Mouse (Mus musculus) E14TG2a.4 (cell line): Measurements from ENCODE around the gene Fam129c.

Experiments used
- H3K27me3 ChIP-seq: 2 replicates; pipeline ENCODE4 v1.6.1; 2014; ENCODE audit warnings: low read length, control low read depth; ENCODE audit not compliant: insufficient read depth
- H3K36me3 ChIP-seq: 2 replicates; pipeline ENCODE4 v1.6.1; 2014; ENCODE audit warnings: low read length, control low read depth; ENCODE audit not compliant: insufficient read depth
- H3K4me1 ChIP-seq: replicated peaks from 2 replicates; pipeline ENCODE4 v1.6.1; 2014; ENCODE audit warnings: low read depth, low read length, control low read depth
- H3K4me3 ChIP-seq: replicated peaks from 2 replicates; pipeline ENCODE4 v1.5.1; 2014; ENCODE audit warnings: mild to moderate bottlenecking, low read length
- H3K9me3 ChIP-seq: 2 replicates; pipeline ENCODE4 v1.6.1; 2014; ENCODE audit warnings: low read length, control low read depth
- CTCF ChIP-seq: conservative IDR thresholded peaks from 2 replicates; pipeline ENCODE4 v1.5.1; 2014; ENCODE audit warnings: low read length
- NANOG ChIP-seq: IDR thresholded peaks from 2 replicates; pipeline ENCODE4 v1.6.1; 2014; ENCODE audit warnings: borderline replicate concordance, low read length, mixed read lengths
- POU5F1 ChIP-seq: IDR thresholded peaks from 2 replicates; pipeline ENCODE4 v1.6.1; 2014; ENCODE audit warnings: low read length, borderline replicate concordance

Gene Fam129c

GRCm38 (mm10) chr8:71595862-71596261 is 1.6 kb upstream of the Fam129c start:
- H3K4me3 ChIP-seq, result no peak overlapping the region; the same call in 1 of the 2 replicates
- TF ChIP-seq CTCF, result no peak; the same call in 1 of the 2 replicates
- TF ChIP-seq NANOG, result no peak
- no peak for TF ChIP-seq POU5F1
- peaks cover 52% of the 10 kb centered on the region for H3K36me3 ChIP-seq
- peaks cover 51% of the 10 kb centered on the region for H3K4me1 ChIP-seq
- no peaks in the 10 kb centered on the region for H3K9me3 ChIP-seq
- H3K27me3 ChIP-seq, result peaks cover 37% of the 10 kb centered on the region

- peaks cover 45% of the 10 kb centered on the region for H3K4me1 ChIP-seq
- H3K27me3 ChIP-seq, result peaks cover 38% of the 10 kb centered on the region
- no peak overlapping the region; the same call in 1 of the 2 replicates for H3K4me3 ChIP-seq
- TF ChIP-seq NANOG (no peak), CTCF (no peak; the same call in 1 of the 2 replicates), POU5F1 (no peak)
- H3K36me3 ChIP-seq, result peaks cover 52% of the 10 kb centered on the region
- H3K9me3 ChIP-seq, result no peaks in the 10 kb centered on the region
Observed at GRCm38 (mm10) chr8:71596384-71596783, 1.1 kb upstream of the Fam129c start.

GRCm38 (mm10) chr8:71596798-71597197 is 650 bp upstream of the Fam129c start:
- H3K4me1 ChIP-seq, result peaks cover 42% of the 10 kb centered on the region
- no peaks in the 10 kb centered on the region for H3K9me3 ChIP-seq
- H3K4me3 ChIP-seq, result no peak overlapping the region
- TF ChIP-seq POU5F1 (no peak), CTCF (no peak), NANOG (no peak)
- peaks cover 39% of the 10 kb centered on the region for H3K27me3 ChIP-seq
- H3K36me3 ChIP-seq, result peaks cover 52% of the 10 kb centered on the region

GRCm38 (mm10) chr8:71598375-71598774 is 927 bp downstream of the Fam129c start:
- Histone ChIP-seq H3K36me3 (peaks cover 48% of the 10 kb centered on the region), H3K9me3 (no peaks in the 10 kb centered on the region), H3K27me3 (peaks cover 48% of the 10 kb centered on the region), H3K4me3 (no peak overlapping the region), H3K4me1 (peaks cover 46% of the 10 kb centered on the region)
- TF ChIP-seq CTCF (no peak), POU5F1 (no peak), NANOG (no peak)

- H3K9me3 ChIP-seq, result no peaks in the 10 kb centered on the region
- H3K36me3 ChIP-seq, result peaks cover 48% of the 10 kb centered on the region
- no peak overlapping the region for H3K4me3 ChIP-seq
- TF ChIP-seq POU5F1 (no peak), NANOG (no peak), CTCF (no peak)
- peaks cover 49% of the 10 kb centered on the region for H3K27me3 ChIP-seq
- H3K4me1 ChIP-seq, result peaks cover 47% of the 10 kb centered on the region
Observed at GRCm38 (mm10) chr8:71598841-71599240, 1.4 kb downstream of the Fam129c start.

- TF ChIP-seq POU5F1, result no peak
- TF ChIP-seq NANOG, result no peak
- no peak for TF ChIP-seq CTCF
- H3K36me3 ChIP-seq, result peaks cover 50% of the 10 kb centered on the region
- no peaks in the 10 kb centered on the region for H3K9me3 ChIP-seq
- H3K27me3 ChIP-seq, result peaks cover 49% of the 10 kb centered on the region
- H3K4me1 ChIP-seq, result peaks cover 31% of the 10 kb centered on the region
- peak overlapping the region; percentile 81 for H3K4me3 ChIP-seq
Observed at GRCm38 (mm10) chr8:71601939-71602665, 4.7 kb downstream of the Fam129c start.

GRCm38 (mm10) chr8:71602666-71603334 is 5.4 kb downstream of the Fam129c start:
- Histone ChIP-seq H3K9me3 (no peaks in the 10 kb centered on the region), H3K4me1 (peaks cover 30% of the 10 kb centered on the region), H3K27me3 (peaks cover 44% of the 10 kb centered on the region), H3K36me3 (peaks cover 55% of the 10 kb centered on the region), H3K4me3 (peak overlapping the region; percentile 81)
- TF ChIP-seq POU5F1 (no peak), CTCF (no peak), NANOG (no peak)

GRCm38 (mm10) chr8:71604021-71604420 is 6.6 kb downstream of the Fam129c start:
- Histone ChIP-seq H3K27me3 (peaks cover 35% of the 10 kb centered on the region), H3K4me3 (no peak overlapping the region), H3K4me1 (peaks cover 31% of the 10 kb centered on the region), H3K9me3 (no peaks in the 10 kb centered on the region), H3K36me3 (peaks cover 52% of the 10 kb centered on the region)
- no peak for TF ChIP-seq CTCF
- TF ChIP-seq POU5F1, result no peak
- TF ChIP-seq NANOG, result no peak
